Mouse (Mus musculus): Measurements from ENCODE around the gene Abcb9.
A peak's percentile ranks its signal among the peaks of the same experiment; 100 is the strongest.

Gene Abcb9

DNA sequence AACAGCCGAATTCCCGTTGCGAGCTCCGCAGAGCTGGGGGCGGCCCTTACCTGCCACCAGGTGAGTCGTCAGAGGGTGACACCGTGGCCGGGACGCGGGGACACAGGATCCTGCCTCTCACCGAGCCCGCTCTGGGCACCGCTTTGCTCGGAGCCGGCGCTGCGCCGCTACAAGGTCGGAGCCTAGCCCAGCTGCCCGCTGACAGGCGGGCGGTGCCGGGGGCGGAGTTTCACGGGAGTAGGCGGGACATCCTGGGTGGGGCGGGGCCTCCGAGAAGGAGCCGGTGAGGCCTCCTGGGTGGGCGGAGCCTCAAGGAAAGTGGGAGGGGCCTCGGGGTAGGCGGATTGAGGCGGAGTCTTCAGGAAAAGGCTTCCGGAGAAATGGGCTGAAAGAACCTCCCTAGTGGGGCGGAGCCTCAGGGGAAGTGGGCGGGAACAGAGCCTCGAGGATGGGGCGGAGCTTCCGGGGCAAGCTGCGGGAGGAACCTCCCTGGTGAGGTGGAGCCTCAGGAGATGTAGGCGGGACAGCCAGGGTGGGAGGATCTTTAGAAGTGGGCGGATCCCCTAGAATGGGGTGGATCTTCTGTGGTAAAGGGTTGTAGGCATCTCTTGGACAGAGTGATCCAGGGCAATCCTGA lies at the start of gene Abcb9:
Gene Abcb9, minus strand, starts transcription at position 203 of the 637 bp plus-strand sequence.
- DNase-seq (ENCODE audit: low spot score in 2 of 2), result peak; percentile 98 to 99

DNA sequence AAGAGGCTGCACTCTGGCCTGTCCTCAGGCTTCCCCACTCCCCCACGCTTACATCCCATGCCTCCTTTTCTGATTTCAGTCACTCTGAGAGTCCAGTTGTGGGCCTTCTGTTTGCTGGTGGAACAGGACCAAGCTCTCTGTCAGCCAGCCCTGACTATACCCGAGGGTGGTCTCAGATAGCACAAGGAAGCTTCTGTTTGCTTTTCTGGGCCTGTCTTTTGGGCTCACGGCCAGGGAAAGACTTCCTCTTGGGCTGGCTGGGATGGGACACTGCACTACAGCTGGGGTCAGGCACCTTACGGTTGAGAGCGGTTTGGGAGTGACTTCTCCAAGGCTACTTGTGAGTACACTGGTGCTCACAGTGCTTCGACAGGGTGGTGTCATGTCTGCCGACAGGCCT lies 42.5 kb upstream of the Abcb9 start:
- DNase-seq (ENCODE audit: low spot score in 2 of 2), result no peak

DNA sequence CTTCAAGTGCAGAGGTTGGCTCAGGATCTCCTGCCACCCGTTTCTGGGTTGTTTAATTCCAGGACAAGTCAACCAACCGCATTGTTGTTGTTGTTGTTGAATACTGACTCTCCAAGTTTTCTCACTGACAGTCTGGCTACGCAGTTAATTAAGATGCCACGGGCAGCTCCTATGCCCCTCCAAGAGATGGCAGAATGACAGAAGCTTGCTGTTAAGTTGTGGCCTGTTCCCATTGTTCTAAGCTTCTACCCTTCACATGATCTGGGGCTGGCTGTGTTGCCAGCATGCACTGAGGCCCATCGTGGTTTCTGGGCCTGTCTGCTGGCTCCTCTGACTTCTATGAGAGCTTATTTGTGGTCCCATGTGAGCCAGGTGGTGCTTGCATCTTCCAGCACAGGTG lies 38.7 kb upstream of the Abcb9 start:
- DNase-seq (ENCODE audit: low spot score in 2 of 2), result no peak

DNA sequence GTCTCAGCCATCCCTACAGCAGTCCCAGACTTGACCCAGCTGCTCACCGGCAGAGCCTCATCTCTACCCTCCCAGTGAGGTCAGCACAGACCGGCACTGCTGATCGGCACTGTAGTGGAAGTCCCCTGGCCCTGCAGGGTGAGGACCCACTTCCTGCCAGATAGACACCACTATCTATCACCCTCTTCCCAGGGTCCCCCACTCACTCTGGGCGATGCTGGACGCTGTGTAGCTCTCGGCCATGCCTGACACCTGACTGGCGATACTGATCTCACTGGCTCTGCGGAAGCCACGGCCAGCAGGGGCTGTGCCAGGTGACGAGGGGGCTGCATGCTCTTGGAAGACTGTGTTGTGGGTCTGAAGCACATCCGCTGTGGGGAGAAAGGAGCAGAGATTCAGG lies 29.5 kb upstream of the Abcb9 start:
- no peak for DNase-seq (ENCODE audit: low spot score in 2 of 2)

DNA sequence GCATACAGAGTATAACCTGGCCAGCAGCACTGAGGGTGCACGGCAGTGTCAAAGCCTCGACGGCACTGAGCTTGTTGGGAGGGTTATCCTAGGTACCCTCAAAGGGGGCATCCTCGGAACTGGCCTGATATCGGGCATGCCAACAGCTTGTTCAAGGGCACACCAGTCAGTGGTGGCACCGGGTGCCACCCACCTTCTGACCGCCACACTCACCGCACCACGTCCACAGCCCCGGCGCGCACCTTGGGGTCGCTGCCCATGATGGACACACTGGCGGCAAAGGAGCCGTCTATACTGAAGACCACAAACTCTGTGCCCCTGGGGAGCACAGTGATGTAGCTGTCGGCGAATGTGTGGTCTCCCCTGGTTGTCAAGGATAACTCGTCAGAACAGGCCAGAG lies 26.8 kb upstream of the Abcb9 start:
- no peak for DNase-seq (ENCODE audit: low spot score in 2 of 2)

DNA sequence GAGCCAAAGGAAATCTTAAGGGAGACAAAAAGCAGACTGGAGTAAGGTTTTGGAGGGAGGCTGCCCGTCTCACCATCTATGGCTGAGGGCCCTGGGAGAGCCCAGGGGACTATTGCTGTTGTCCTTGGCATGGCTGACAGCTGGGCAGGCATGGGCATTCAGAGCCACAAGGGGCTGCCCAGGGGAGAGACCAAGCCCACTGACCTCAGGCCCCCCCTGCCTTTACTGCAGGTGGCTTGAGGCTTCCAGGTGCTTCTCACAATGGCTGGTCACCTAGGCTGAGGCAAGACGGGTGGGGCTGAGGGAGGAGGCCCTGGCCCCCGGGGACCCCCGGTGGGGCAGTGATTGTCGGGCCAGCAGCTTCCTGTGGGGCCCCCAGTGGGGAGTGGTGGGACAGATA lies 23.6 kb upstream of the Abcb9 start:
- no peak for DNase-seq (ENCODE audit: low spot score in 2 of 2)

DNA sequence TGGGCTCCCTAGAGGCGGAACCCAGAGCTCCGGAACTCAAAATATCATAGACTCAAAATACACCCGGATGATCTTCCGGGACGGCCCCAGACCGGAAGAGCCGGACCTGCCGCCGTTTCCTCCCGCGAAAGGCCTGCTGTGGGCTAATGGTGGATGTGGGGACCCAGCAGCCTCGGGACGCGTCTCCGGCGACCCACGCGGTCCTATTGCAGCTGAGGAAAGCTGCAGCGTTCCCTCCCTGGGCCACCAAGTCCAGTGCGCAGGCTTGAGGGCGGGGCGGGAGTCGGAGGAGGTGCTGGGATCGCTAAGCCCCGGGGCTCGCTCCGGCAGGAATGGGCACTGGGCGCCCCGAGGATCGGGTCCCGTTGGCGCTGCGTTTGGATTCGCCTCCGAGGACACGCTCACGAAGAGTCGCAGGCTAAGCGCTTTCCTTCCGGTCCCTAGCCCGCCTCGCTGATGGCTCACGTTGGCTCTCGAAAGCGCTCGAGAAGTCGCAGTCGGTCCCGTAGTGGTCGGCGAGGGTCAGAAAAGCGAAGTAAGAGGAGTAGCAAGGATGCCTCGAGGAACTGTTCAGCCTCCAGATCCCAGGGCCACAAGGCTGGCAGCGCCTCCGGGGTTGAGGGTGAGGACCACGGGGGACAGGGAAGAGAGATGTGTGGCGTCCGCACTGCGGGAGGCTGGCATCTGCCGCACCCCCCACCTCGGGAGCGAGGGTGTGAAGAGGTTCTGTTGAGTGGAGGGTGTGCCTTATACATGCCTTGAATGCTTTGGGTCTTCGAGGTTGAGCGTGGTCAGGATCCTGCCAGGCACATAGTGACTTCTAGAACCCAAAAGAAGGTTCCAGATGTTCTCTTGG lies 20.6 kb upstream of the Abcb9 start, which contains the start of gene Arl6ip4:
Gene Arl6ip4, plus strand, starts transcription at position 100 of the 856 bp plus-strand sequence.
- DNase-seq (ENCODE audit: low spot score in 2 of 2), result peak; percentile 61 to 69

DNA sequence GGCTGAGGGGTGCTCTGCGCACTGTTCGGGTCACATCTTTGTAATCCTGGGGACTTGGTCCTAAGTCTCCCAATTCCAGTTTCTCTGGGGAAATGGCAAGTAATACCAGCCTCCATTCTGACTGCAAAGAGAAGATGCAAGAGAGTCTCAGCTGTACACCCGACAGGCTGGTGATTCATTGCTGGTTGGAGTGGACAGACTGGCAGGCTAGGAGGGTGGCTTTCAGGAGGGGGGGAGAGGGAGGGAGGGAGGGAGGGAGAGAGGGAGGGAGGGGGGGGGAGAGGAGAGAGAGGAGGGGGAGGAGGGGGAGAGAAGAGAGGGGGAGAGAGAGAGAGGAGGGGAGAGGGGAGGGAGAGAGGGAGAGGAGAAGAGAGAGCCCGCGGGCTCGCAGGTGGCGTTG lies 19.9 kb upstream of the Abcb9 start:
- no peak for DNase-seq (ENCODE audit: low spot score in 2 of 2)

DNA sequence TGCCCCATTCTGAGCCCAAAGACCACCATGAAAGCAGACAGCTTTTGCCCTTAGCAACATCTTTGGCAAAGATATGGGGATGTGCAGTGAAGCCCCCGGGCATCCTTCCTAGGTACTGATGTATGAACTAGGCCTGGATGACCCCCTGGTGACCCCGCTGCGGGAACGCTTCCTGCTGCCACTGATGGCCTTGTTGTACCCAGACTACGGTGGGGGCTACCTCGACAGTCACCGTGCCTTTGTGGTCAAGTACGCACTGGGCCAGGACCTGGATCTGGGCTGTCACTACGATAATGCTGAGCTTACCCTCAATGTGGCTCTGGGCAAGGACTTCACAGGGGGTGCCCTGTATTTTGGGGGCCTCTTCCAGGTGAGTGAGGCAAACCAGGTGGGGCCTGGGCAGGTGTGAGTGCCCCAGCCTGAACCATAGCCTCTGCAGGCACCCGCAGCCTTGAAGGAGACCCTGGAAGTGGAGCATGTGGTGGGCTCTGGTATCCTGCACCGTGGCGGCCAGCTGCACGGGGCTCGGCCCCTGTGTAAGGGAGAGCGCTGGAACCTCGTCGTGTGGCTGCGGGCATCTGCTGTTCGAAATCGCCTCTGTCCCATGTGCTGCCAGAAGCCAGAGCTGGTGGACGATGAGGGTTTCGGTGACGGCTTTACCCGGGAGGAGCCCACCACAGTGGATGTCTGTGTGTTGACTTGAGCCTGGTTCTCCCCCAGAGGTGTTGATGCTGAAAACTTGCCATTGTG lies 18.9 kb upstream of the Abcb9 start:
- no peak for DNase-seq (ENCODE audit: low spot score in 2 of 2)

DNA sequence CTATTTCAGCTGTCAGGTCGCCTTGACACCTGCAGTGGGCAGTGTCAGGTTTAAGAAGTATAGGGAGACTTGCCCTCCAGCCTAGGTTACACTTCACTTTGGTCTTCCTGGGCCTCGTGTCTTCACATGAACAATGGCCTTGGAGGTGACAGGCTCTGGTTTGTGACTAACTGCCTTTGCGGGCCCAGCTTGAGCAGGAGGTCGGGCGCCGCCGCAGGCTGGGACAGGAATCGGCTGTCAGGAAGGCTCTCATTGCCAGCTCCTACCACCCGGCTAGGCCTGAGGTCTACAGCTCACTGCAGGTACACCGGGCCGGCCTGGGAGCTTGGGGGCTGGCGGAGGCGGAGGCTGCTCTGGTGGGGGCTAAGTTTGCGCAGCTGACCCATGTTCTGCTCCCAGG lies 17.4 kb upstream of the Abcb9 start:
- DNase-seq (ENCODE audit: low spot score in 2 of 2), result peak; percentile 58 to 59

DNA sequence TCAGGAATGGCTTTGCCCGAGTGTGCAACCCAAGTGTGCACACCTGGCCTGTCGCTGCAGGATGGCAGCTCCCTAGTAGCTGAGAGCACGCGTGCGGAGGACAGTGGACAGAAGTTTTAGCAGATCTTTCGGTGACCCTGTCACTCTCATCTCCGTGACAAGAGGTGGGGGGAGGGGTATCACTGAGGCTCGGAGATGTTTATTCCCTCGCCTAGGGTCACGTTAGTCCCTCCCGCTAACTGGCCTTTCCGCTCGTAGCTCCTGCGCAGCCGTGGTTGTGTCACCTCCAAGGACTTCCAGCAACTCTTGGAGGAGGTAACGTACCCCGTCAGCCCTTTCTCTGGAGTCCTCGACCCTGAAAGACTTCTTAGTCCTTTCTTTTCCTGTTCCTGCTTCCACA lies 16.9 kb upstream of the Abcb9 start:
- DNase-seq (ENCODE audit: low spot score in 2 of 2), result peak in 1 of 2 experiments; percentile 19

DNA sequence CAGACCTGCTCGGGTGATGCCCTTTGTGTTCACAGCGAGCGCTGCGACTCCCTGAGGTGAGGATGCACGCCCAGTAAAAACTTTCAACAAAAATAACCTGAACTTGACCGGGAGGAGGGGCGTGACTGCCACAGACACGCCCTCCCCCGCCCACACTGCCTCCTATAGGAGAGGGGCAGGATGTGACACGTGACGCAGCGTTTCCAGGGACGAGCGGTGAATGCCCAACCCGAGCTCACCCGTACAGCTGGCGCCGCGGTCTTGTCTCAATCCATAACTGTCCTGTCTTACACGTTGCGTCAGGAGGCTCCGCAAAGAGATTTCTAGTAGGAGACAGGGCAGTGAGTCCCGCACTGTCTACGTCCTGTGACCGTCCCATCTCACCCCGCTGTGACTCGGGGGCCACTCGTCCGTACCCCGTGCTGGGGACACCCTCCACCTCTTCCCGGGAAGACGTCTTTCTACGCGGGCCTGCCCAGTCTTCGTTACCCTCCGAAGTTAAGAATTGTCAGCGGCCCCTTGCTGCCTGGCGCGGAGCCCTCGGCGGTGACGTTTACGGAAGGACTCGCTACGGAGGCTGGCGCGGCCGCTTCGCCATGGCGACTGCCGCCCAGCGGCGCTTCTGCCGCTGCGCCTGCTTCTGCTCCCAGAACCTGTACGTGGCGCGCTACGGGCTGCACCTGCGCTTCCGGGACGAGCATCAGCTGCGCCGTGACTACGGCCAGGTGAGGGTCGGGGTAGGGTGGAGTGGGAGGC lies 16.3 kb upstream of the Abcb9 start, which contains the start of gene Ogfod2:
Gene Ogfod2, plus strand, starts transcription at position 556 of the 756 bp plus-strand sequence.
- peak; percentile 95 to 96 for DNase-seq (ENCODE audit: low spot score in 2 of 2)

DNA sequence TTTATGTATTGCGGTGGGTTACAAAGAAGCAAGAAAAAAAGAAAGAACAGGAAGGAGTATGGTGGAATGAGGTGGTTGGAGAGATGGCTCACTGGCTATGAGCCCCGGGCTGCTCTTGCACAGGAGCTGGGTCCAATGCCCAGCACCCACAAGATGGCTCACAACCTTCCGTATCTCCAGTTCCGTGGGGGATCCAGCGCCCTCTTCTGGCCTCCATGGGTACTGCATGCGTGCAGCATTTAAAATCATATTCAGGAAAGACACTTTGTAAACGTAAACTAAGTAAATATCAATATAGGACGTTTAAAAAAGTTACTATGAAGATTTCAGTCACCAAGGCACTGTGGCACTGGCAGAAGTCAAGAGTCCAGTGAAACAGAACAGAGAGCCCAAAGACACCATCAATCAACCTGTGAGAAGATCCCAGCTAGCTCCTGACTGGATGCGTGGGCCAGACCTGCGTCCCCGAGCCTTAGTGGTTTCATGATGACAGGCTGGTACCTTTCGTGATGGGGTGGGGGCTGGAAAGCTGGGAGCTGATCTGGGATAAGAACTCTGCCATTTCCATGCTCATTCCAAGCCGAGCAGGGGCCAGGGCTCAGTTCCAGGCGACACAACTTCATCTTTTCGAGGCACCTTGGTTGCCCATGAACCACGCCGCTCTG lies 15.6 kb upstream of the Abcb9 start:
- peak in 1 of 2 experiments; percentile 44 for DNase-seq (ENCODE audit: low spot score in 2 of 2)

DNA sequence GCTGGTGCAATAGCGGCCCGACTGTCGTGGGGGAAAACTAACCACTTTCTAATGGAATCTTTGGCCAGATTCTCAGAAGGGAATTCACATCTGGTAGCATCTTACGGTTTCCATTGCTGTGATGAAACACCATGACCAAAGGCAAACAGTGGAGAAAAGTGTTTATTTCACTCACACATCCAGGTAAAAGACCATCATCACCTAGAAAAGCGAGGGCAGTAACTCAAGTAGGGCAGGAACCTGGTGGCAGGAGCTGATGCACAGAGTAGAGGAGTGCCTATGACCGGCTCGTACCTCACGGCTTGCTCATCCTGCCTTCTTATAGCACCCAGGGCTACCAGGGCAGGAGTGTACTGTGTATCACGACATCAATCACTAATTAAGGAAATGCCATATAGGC lies 8.0 kb upstream of the Abcb9 start:
- no peak for DNase-seq (ENCODE audit: low spot score in 2 of 2)

DNA sequence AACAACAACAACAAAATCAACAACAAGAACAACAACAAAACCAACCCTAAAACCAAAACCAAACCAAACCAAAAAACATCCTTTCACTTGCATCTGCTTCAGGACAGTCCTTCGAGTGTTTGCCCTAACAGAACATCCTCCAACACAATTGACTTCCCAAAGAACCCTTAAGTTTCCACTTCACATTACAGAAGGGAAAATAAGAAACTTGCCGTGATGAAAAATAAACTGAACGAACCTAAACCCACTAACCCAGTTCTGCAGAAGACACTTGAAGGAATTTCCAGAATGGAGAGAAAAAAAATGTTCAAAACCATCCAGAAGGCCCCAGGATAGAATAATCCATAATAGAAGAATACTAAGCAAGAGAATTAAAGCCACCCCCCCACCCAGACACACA lies 7.4 kb upstream of the Abcb9 start:
- DNase-seq (ENCODE audit: low spot score in 2 of 2), result no peak

DNA sequence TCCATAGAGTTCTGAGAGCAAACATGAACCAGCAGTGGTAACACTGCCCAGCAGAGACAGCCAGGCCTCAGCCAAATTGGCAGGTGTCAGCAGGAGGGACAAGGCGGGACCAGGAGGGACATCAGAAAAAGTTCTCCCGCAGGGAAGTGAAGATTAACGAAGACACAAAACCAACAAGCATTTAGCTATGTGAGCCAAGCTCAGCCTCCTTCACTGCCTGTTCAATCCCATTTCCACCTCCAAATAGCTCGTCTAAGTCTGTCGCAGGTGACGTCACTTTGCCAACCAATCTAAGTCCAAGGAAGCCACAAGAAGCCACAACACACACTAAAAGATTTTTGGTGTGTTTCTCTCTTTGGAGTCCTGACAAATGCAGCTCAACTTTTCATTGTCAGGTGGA lies 6.7 kb upstream of the Abcb9 start:
- DNase-seq (ENCODE audit: low spot score in 2 of 2), result no peak

DNA sequence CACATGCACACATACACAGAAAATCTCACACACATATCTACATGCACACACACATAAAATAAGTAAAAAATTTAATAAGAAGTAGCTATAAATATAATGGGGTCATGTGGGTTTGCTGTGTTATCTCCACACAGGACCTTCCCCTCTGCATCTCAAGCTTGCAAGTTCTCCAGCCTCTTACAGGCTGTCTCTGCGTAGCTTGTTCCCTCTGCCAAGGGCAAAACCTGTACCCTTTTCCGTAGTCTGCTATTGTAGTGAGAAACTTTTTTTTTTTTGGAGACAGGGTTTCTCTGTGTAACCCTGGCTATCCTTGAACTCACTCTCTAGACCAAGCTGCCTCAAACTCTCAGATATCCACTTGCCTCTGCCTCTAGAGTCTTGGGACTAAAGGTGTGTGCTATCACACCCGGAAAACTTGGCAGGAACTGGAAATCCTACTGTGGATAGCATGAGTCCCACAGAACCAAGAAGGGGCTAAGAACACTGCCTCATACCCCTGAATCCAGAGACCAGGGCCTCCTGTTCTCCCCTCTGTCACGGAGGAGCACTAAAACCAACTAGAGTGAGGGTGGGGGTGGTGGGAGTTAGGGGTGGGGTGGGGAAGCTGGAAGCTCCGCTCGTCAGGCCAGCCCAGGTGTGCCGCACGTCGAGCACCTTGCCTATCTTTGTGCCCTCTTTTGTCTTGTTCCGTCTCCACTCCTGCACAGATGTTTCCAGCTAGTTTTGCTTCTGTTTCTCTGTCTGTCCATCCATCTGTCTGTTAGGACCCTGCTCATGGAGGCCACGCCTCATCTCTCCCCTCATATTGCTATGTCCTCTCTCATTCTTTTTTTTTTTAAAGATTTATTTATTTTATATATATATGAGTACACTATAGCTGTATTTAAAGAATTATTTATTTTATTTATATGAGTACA lies 4.8 kb upstream of the Abcb9 start:
- DNase-seq (ENCODE audit: low spot score in 2 of 2), result no peak

DNA sequence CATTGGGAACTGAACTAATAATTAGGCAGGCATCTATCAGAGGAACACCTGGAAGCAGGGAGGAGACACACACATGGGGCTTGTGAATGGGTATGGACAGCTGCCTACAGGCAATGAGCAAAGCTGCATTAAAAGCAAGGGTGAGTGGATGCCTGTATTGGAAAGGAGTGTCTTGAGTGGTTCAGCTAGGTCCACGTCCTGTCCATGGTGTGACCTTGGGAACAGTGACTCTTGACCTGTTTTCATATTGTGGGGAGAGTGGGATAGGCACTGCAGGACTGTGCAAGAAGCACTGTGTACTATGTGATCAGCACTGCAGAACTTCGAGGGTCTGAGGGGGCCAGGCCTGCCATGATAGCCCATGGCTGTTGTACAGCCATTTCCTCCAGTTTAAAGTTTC lies 3.3 kb upstream of the Abcb9 start:
- no peak for DNase-seq (ENCODE audit: low spot score in 2 of 2)

DNA sequence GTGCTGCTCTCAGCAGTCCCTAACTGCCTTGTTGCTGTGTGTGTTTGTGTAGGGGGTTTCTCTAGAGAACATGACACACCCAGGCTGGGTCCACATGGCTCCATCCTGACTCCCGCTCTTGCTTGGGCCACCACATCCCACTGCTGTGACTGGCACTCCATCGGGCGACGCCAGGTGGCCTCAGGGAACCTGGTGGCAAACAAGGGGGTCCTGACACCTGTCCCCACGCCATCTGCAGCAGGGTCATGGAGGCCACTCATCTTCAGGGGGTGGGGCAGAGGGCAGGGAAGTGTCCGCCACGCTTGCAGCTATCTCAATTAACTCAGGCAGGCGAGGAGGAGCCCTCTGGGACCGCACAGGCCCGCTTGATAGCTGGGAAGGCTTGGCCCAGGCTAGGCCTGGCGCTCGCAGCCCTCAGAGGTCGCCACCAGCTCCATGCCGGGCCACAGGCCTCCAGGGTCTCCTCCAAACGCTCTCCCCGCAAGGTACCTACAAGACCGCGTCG lies 469 bp downstream of the Abcb9 start:
- peak; percentile 50 to 66 for DNase-seq (ENCODE audit: low spot score in 2 of 2)

Data from spleen, postnatal 36 days (tissue).